Mouse (Mus musculus): Measurements from ENCODE around the gene Erc1. TPM values are rescaled to one million over a fixed set of nuclear protein-coding genes. Genes with fewer than 3 reads are reported as not detected.

The Erc1 gene
- polyA plus RNA-seq (2014; fragmentation: Nextera tagmentation; extraction: Ambion mirVana) = 20.0 and 21.7 TPM in 2 replicates

- Histone ChIP-seq H3K9me3 (ENCODE audit: control insufficient read depth, low read length) (no peaks in the 10 kb centered on the region), H3K27me3 (ENCODE audit: control insufficient read depth, insufficient read depth, low read length) (no peaks in the 10 kb centered on the region), H3K4me1 (ENCODE audit: control insufficient read depth in 2 of 2, insufficient read depth in 2 of 2, low read length in 2 of 2) (peaks cover 3 to 16% of the 10 kb centered on the region in 2 experiments; a peak in 2 of 4 replicates), H3K36me3 (ENCODE audit: control insufficient read depth, insufficient read depth, low read length) (no peaks in the 10 kb centered on the region), H3K9ac (ENCODE audit: low read length) (peak within 1 kb of the TSS; percentile 92), H3K4me2 (ENCODE audit: low read length) (peak within 1 kb of the TSS; percentile 76), H3K4me3 (ENCODE audit: control insufficient read depth in 1 of 2, insufficient read depth in 1 of 2, low read depth in 1 of 2, low read length in 2 of 2) (peak within 1 kb of the TSS; percentile 92 to 97), H3K27ac (replicated peaks in 1 of 2; ENCODE audit: control insufficient read depth in 1 of 2, insufficient read depth in 1 of 2, low read depth in 2 of 2, low read length in 2 of 2) (peak within 1 kb of the TSS; percentile 97 to 99)
- ATAC-seq (ENCODE audit: insufficient number of reproducible peaks, insufficient read depth, low FRiP score, low read depth) = peak; percentile 96
- WGBS = 1% methylated on average over 47 of the region's 73 CpGs
These were observed at the start of gene Erc1 for GRCm38 (mm10) chr6:119848034-119848695. TSS of gene Erc1 (minus strand) at chr6:119848167.

- no peaks in the 10 kb centered on the region for H3K4me1 ChIP-seq (ENCODE audit: control insufficient read depth in 2 of 2, insufficient read depth in 2 of 2, low read length in 2 of 2)
- no peak for ATAC-seq (ENCODE audit: insufficient number of reproducible peaks, insufficient read depth, low FRiP score, low read depth)
- no peak overlapping the region for H3K4me3 ChIP-seq (ENCODE audit: control insufficient read depth in 1 of 2, insufficient read depth in 1 of 2, low read depth in 1 of 2, low read length in 2 of 2)
- H3K27me3 ChIP-seq (ENCODE audit: control insufficient read depth, insufficient read depth, low read length) = no peaks in the 10 kb centered on the region; the same call in 1 of the 2 replicates
- no peaks in the 10 kb centered on the region for H3K9me3 ChIP-seq (ENCODE audit: control insufficient read depth, low read length)
- no peaks in the 10 kb centered on the region for H3K36me3 ChIP-seq (ENCODE audit: control insufficient read depth, insufficient read depth, low read length)
- WGBS = 65% methylated on average over 7 of the region's 7 CpGs
- no peak overlapping the region for H3K4me2 ChIP-seq (ENCODE audit: low read length)
- H3K27ac ChIP-seq (replicated peaks in 1 of 2; ENCODE audit: control insufficient read depth in 1 of 2, insufficient read depth in 1 of 2, low read depth in 2 of 2, low read length in 2 of 2) = no peak overlapping the region
- H3K9ac ChIP-seq (ENCODE audit: low read length) = no peak overlapping the region
These were observed 44.7 kb upstream of the Erc1 start for GRCm38 (mm10) chr6:119892711-119893110.

GRCm38 (mm10) chr6:119883151-119883550, 35.2 kb upstream of the Erc1 start:
- Histone ChIP-seq H3K4me3 (ENCODE audit: control insufficient read depth in 1 of 2, insufficient read depth in 1 of 2, low read depth in 1 of 2, low read length in 2 of 2) (no peak overlapping the region), H3K27ac (replicated peaks in 1 of 2; ENCODE audit: control insufficient read depth in 1 of 2, insufficient read depth in 1 of 2, low read depth in 2 of 2, low read length in 2 of 2) (no peak overlapping the region), H3K27me3 (ENCODE audit: control insufficient read depth, insufficient read depth, low read length) (no peaks in the 10 kb centered on the region), H3K4me2 (ENCODE audit: low read length) (no peak overlapping the region), H3K36me3 (ENCODE audit: control insufficient read depth, insufficient read depth, low read length) (no peaks in the 10 kb centered on the region), H3K9ac (ENCODE audit: low read length) (no peak overlapping the region), H3K4me1 (ENCODE audit: control insufficient read depth in 2 of 2, insufficient read depth in 2 of 2, low read length in 2 of 2) (no peaks in the 10 kb centered on the region), H3K9me3 (ENCODE audit: control insufficient read depth, low read length) (no peaks in the 10 kb centered on the region)
- 48% methylated on average over 7 of the region's 7 CpGs for WGBS
- no peak for ATAC-seq (ENCODE audit: insufficient number of reproducible peaks, insufficient read depth, low FRiP score, low read depth)

GRCm38 (mm10) chr6:119864341-119865034, 16.5 kb upstream of the Erc1 start:
- Histone ChIP-seq H3K4me3 (ENCODE audit: control insufficient read depth in 1 of 2, insufficient read depth in 1 of 2, low read depth in 1 of 2, low read length in 2 of 2) (no peak overlapping the region), H3K9me3 (ENCODE audit: control insufficient read depth, low read length) (no peaks in the 10 kb centered on the region), H3K27ac (replicated peaks in 1 of 2; ENCODE audit: control insufficient read depth in 1 of 2, insufficient read depth in 1 of 2, low read depth in 2 of 2, low read length in 2 of 2) (no peak overlapping the region), H3K36me3 (ENCODE audit: control insufficient read depth, insufficient read depth, low read length) (no peaks in the 10 kb centered on the region), H3K9ac (ENCODE audit: low read length) (no peak overlapping the region), H3K27me3 (ENCODE audit: control insufficient read depth, insufficient read depth, low read length) (no peaks in the 10 kb centered on the region), H3K4me1 (ENCODE audit: control insufficient read depth in 2 of 2, insufficient read depth in 2 of 2, low read length in 2 of 2) (no peaks in the 10 kb centered on the region), H3K4me2 (ENCODE audit: low read length) (no peak overlapping the region)
- no peak for ATAC-seq (ENCODE audit: insufficient number of reproducible peaks, insufficient read depth, low FRiP score, low read depth)
- 71% methylated on average over 11 of the region's 11 CpGs for WGBS

- no peaks in the 10 kb centered on the region for H3K27me3 ChIP-seq (ENCODE audit: control insufficient read depth, insufficient read depth, low read length)
- H3K4me1 ChIP-seq (ENCODE audit: control insufficient read depth in 2 of 2, insufficient read depth in 2 of 2, low read length in 2 of 2) = no peaks in the 10 kb centered on the region
- H3K36me3 ChIP-seq (ENCODE audit: control insufficient read depth, insufficient read depth, low read length) = no peaks in the 10 kb centered on the region
- no peak overlapping the region for H3K4me3 ChIP-seq (ENCODE audit: control insufficient read depth in 1 of 2, insufficient read depth in 1 of 2, low read depth in 1 of 2, low read length in 2 of 2)
- H3K9me3 ChIP-seq (ENCODE audit: control insufficient read depth, low read length) = no peaks in the 10 kb centered on the region
- H3K4me2 ChIP-seq (ENCODE audit: low read length) = no peak overlapping the region
- no peak overlapping the region for H3K9ac ChIP-seq (ENCODE audit: low read length)
- H3K27ac ChIP-seq (replicated peaks in 1 of 2; ENCODE audit: control insufficient read depth in 1 of 2, insufficient read depth in 1 of 2, low read depth in 2 of 2, low read length in 2 of 2) = no peak overlapping the region
- WGBS = 76% methylated on average over 8 of the region's 8 CpGs
- ATAC-seq (ENCODE audit: insufficient number of reproducible peaks, insufficient read depth, low FRiP score, low read depth) = no peak
These were observed 13.6 kb upstream of the Erc1 start for GRCm38 (mm10) chr6:119861519-119861918.

GRCm38 (mm10) chr6:119860236-119860635, 12.3 kb upstream of the Erc1 start:
- H3K9ac ChIP-seq (ENCODE audit: low read length) = no peak overlapping the region
- no peak overlapping the region for H3K4me2 ChIP-seq (ENCODE audit: low read length)
- no peaks in the 10 kb centered on the region for H3K36me3 ChIP-seq (ENCODE audit: control insufficient read depth, insufficient read depth, low read length)
- no peaks in the 10 kb centered on the region for H3K27me3 ChIP-seq (ENCODE audit: control insufficient read depth, insufficient read depth, low read length)
- no peak overlapping the region for H3K4me3 ChIP-seq (ENCODE audit: control insufficient read depth in 1 of 2, insufficient read depth in 1 of 2, low read depth in 1 of 2, low read length in 2 of 2)
- ATAC-seq (ENCODE audit: insufficient number of reproducible peaks, insufficient read depth, low FRiP score, low read depth) = no peak
- no peaks in the 10 kb centered on the region for H3K4me1 ChIP-seq (ENCODE audit: control insufficient read depth in 2 of 2, insufficient read depth in 2 of 2, low read length in 2 of 2)
- no peaks in the 10 kb centered on the region for H3K9me3 ChIP-seq (ENCODE audit: control insufficient read depth, low read length)
- no peak overlapping the region for H3K27ac ChIP-seq (replicated peaks in 1 of 2; ENCODE audit: control insufficient read depth in 1 of 2, insufficient read depth in 1 of 2, low read depth in 2 of 2, low read length in 2 of 2)
- WGBS = 96% methylated on average over 2 of the region's 2 CpGs

GRCm38 (mm10) chr6:119855471-119855870, 7.5 kb upstream of the Erc1 start:
- Histone ChIP-seq H3K4me1 (ENCODE audit: control insufficient read depth in 2 of 2, insufficient read depth in 2 of 2, low read length in 2 of 2) (peaks cover 2 to 9% of the 10 kb centered on the region in 2 experiments; a peak in 3 of 4 replicates), H3K9me3 (ENCODE audit: control insufficient read depth, low read length) (no peaks in the 10 kb centered on the region), H3K4me2 (ENCODE audit: low read length) (no peak overlapping the region), H3K36me3 (ENCODE audit: control insufficient read depth, insufficient read depth, low read length) (no peaks in the 10 kb centered on the region), H3K9ac (ENCODE audit: low read length) (no peak overlapping the region), H3K27me3 (ENCODE audit: control insufficient read depth, insufficient read depth, low read length) (no peaks in the 10 kb centered on the region), H3K4me3 (ENCODE audit: control insufficient read depth in 1 of 2, insufficient read depth in 1 of 2, low read depth in 1 of 2, low read length in 2 of 2) (no peak overlapping the region), H3K27ac (replicated peaks in 1 of 2; ENCODE audit: control insufficient read depth in 1 of 2, insufficient read depth in 1 of 2, low read depth in 2 of 2, low read length in 2 of 2) (no peak overlapping the region)
- WGBS = 91% methylated on average over 4 of the region's 4 CpGs
- no peak for ATAC-seq (ENCODE audit: insufficient number of reproducible peaks, insufficient read depth, low FRiP score, low read depth)
